Mouse (Mus musculus) adrenal gland, adult 8-10 months (tissue): Measurements from ENCODE around the gene Tulp4. TPM values are rescaled to one million over a fixed set of nuclear protein-coding genes. Genes with fewer than 3 reads are reported as not detected.
"Not testable (repeated sequence)": the region's sequence is repeated elsewhere in the genome, so short reads cannot be mapped to it uniquely, and the experiment has no call there.

Experiments
- DNase-seq: peaks from one replicate; pipeline ENCODE4 v3.0.0; 2022
- microRNA-seq, 2 experiments: library from miRNA; unstranded; fragments of <30 nt; microRNA quantifications; one replicate each; pipeline ENCODE4 v1.2.0; 2022
- total RNA-seq, 4 experiments: library from RNA; stranded (reverse); gene quantifications; 2 replicates each; pipeline ENCODE4 v1.2.4; 2022

Tulp4 gene
- total RNA-seq, 4 experiments from 2014 or later = 86.9 to 123 (median 107) TPM

DNA sequence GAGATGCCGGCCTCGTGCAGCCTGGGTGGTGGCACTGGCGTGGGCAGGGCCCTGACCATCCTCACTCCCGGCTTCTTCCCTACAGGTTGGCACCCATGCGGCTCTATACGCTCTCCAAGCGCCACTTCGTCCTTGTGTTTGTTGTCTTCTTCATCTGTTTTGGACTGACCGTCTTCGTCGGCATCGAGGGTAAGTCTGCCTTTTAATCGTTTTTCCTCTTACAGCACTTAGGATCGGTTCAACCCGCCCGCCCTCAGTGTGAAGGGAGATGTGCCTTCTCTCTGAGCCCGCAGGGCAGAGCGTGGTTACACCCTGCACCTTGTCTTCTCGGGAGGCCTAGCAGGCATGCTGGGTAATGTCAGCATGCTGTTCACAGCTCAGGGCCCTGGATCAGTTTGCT lies 174.3 kb downstream of the Tulp4 start:
- not testable (repeated sequence) for DNase-seq

- not testable (repeated sequence) for DNase-seq
Observed at GRCm38 (mm10) chr17:6283137-6283536, 176.9 kb downstream of the Tulp4 start.

GRCm38 (mm10) chr17:6286169-6286568 lies 179.9 kb downstream of the Tulp4 start:
- not testable (repeated sequence) for DNase-seq

DNA sequence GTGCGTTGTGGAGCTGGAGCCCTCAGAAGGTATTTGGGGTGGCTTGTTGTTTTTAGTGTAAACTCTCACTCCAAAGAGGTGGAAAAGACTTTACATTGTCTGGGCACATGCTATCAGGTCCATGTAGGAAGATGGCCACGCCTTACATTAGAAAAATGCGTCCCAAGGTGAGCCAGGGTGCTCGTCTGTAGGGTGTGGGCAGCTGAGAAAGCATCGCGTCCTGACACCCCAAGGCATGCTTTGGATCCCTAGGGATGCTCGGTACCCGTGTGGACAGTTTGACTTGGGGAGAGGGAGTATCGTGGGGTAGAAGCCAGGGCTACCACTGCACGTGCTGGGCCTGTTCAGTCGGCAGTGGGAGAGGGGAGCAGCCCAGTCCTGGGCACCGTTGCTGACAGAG lies 182.8 kb downstream of the Tulp4 start:
- DNase-seq = not testable (repeated sequence)

GRCm38 (mm10) chr17:6293882-6294281 lies 187.6 kb downstream of the Tulp4 start:
- not testable (repeated sequence) for DNase-seq

GRCm38 (mm10) chr17:6297060-6297795 lies 191.0 kb downstream of the Tulp4 start:
- not testable (repeated sequence) for DNase-seq

DNA sequence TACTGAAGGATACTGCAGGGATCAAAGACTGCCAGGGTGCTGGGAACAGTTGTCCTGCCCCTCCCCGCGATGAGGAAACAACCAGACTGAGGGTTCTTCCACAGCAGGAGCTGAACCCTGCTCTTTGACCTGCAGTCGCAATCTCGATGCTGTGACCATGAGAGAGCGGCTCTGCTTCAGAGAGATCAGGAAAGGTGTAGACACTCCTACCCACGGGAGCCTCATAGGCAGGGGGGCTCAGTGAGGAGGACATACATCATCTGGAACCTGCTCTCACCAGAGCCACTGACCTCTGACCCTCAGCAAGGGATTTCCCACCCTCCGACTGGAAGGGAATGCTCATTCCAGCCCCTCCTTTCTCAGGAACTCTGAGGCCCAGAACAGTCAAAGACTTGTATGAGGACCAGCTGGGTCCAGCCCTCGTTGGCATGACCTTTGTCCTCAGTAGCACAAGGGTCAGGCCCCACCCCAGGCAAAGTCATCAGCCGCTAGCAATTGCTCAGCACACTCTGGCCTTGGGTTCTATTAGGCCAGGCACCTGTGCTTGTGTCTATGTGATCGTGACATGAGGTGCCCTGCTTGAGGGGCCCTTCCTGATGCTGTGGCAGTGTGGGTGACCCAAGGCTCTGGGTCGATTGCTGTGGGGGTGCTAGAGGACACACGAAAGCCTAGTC lies 194.1 kb downstream of the Tulp4 start:
- DNase-seq = not testable (repeated sequence)

Small RNA genes within 50 kb of the gene (microRNA-seq; reads per million reads assigned to microRNA genes)
- 0 reads per million in 2 experiments for gene Gm22774

Other genes starting within 250 kb of the Tulp4 start
- 10 to 100 TPM in 3 of 4 experiments, 1 to 10 TPM in 1; 9.7 to 37.0 (median 23.9) TPM for gene Synj2, start 165.2 kb upstream of the Tulp4 start, total RNA-seq
- gene Serac1, start 26.7 kb upstream of the Tulp4 start, total RNA-seq = 10 to 100 TPM in 2 of 4 experiments, 1 to 10 TPM in 2; 8.9 to 10.6 (median 9.9) TPM
- 10 to 100 TPM; 72.6 to 91.7 (median 76.8) TPM for gene Gtf2h5, start 26.7 kb upstream of the Tulp4 start, total RNA-seq
- gene Tmem181a, start 150.4 kb downstream of the Tulp4 start, total RNA-seq = 10 to 100 TPM; 13.9 to 15.1 (median 14.4) TPM
- gene Dynlt1a, start 211.1 kb downstream of the Tulp4 start, total RNA-seq = 1 to 10 TPM; 2.6 to 7.1 (median 5.4) TPM